Mouse (Mus musculus): ENCODE data around the gene Eva1b.
"Not testable (repeated sequence)": the region's sequence is repeated elsewhere in the genome, so short reads cannot be mapped to it uniquely, and the experiment has no call there.

The Eva1b gene

DNA sequence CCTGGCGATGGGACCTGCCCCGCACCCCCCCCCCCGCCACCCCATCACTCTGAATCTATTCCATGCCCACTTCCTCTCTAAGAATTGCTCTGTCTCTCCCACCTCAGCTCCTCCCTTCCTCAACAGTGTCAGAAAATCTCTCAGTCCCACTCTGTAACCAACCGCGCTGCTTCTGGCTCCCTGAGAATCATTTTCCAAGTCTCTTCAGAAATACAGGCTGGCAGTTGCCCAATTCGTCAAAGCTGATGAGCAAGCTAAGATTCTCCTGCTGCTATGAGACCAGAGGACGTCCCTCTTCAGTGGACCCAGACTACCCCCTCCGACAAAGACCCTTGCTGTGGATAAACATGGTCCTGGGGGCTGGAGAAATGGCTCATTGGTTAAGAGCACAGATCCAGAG, 11.9 kb downstream of the Eva1b start:
- H3K27me3 ChIP-seq (ENCODE audit: control insufficient read depth, insufficient read depth, low read length, poor library complexity, severe bottlenecking) = no peaks in the 10 kb centered on the region
- no peak for DNase-seq (ENCODE audit: low read depth, low spot score)
- H3K36me3 ChIP-seq (ENCODE audit: control insufficient read depth, insufficient read depth, low read length, poor library complexity, severe bottlenecking) = no peaks in the 10 kb centered on the region

DNA sequence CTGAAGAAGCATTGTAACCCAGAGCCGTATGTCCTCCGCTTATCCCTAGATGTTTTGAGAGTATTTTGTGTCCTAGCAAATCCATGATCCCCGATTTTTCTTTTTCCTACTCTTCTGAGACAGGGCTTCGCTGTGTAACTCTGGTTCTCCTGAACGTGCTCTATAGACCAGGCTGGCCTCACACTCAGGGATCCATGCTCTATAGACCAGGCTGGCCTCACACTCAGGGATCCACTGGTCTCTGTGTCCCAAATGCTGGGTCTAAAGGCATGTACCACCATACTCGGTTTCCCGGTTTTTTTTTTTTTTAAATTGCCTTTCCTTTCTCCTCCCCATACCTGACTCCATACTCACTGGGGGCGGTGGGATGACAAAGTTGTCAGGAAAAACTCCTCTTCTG, 13.4 kb downstream of the Eva1b start:
- Histone ChIP-seq H3K36me3 (ENCODE audit: control insufficient read depth, insufficient read depth, low read length, poor library complexity, severe bottlenecking) (no peaks in the 10 kb centered on the region), H3K27me3 (ENCODE audit: control insufficient read depth, insufficient read depth, low read length, poor library complexity, severe bottlenecking) (no peaks in the 10 kb centered on the region)
- no peak for DNase-seq (ENCODE audit: low read depth, low spot score)

DNA sequence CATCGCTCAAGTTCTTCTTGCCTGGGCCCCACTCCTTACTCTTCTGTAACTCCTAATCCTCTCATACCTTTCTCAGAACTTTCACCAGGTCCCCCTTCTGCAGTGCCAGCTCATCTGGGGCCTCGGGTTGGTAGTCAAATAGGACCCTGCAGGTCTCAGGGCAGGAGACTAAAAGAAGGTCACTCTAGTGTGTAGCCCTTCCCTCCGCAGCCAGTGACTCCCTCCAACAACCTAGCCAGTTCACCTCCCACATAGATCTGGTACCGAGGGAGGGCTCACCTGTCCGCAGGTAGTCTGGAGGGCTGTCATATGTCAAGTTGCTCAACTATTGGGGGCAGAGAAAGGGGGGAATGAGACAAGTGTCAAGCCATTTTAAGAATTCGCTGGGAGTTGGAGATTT, 13.9 kb downstream of the Eva1b start:
- peaks cover 3% of the 10 kb centered on the region; the same call in 1 of the 2 replicates for H3K36me3 ChIP-seq (ENCODE audit: control insufficient read depth, insufficient read depth, low read length, poor library complexity, severe bottlenecking)
- no peak for DNase-seq (ENCODE audit: low read depth, low spot score)
- no peaks in the 10 kb centered on the region for H3K27me3 ChIP-seq (ENCODE audit: control insufficient read depth, insufficient read depth, low read length, poor library complexity, severe bottlenecking)

DNA sequence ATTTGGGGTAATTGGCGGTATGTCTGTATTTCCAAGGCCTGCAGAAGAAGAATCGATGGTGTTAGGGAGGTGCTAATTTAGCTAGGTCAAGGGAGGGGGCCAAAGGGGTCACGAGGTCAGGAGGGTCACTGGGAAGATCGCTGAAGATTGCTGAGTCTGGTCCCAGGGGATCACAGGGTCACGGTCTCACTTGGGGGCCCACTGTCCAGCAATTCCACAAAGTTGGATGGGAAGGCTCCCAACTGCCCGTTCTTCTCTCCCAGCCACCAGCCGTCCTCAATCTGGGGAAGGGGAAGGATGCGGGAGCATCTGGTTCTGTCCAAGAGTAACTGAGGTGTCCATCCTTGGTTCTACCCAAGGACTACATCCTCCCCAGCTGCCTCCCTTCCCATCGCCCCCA, 14.4 kb downstream of the Eva1b start:
- no peak for DNase-seq (ENCODE audit: low read depth, low spot score)
- peaks cover 3% of the 10 kb centered on the region; the same call in 1 of the 2 replicates for H3K36me3 ChIP-seq (ENCODE audit: control insufficient read depth, insufficient read depth, low read length, poor library complexity, severe bottlenecking)
- H3K27me3 ChIP-seq (ENCODE audit: control insufficient read depth, insufficient read depth, low read length, poor library complexity, severe bottlenecking) = no peaks in the 10 kb centered on the region

DNA sequence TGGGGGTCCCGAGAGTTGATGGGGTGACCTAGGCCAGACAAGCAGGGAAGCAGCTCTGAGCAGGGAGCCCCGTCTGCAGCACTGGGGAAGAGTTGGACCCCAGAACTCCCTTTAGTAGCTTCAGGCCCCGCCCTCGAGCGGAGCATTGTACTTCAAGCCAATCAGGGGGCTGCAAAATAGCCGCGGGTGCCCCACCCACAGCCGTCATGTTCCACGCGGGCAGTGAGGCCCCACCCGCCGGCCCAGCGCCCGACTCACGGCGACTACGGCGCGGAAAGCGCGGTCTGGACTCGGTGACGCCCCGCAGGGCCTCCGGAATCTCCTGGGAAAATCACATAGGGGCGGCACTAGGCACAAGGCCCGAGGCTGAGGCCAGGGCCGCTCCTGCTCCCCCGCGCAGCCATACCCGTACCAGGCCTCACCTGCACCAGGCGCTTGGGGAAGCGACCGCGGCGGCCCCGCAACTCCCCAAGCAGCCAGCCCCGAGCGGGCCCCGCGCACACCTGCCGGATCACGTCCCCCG, 15.1 kb downstream of the Eva1b start:
- Histone ChIP-seq H3K27me3 (ENCODE audit: control insufficient read depth, insufficient read depth, low read length, poor library complexity, severe bottlenecking) (no peaks in the 10 kb centered on the region), H3K36me3 (ENCODE audit: control insufficient read depth, insufficient read depth, low read length, poor library complexity, severe bottlenecking) (peaks cover 3% of the 10 kb centered on the region; the same call in 1 of the 2 replicates)
- DNase-seq (ENCODE audit: low read depth, low spot score) = peak; percentile 81

DNA sequence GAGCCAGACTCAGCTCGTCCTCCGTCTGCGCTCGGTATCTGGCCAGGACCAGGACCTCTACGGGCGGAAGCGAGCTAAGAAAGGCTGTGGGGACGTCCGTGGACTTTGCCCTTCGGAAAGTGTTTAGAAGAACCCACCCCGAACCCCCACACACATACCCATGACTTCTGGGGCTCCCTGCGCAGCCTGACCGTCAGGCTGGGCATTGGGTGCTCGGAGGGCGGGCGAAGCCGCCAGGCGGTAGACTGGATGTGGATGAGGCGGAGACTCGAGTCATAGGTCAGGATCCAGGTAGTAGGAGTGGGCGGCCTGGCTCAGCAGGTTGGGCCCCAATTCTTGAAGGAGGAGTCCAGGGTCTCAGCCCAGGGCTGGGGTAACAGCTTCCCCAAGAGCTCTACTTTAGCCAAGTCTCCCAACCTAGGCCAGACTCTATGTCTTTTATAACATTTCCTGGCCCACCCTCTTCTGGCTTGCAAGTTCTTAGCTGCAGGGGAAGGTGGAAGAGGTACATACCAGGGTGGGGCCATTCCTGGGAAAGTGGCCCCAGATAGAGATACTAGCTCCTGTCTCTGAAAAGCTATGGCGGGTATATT, 15.6 kb downstream of the Eva1b start, which contains the start of gene Sh3d21:
Gene Sh3d21 (minus strand): TSS at position 425 of the 593 bp plus-strand sequence.
- Histone ChIP-seq H3K36me3 (ENCODE audit: control insufficient read depth, insufficient read depth, low read length, poor library complexity, severe bottlenecking) (peaks cover 3% of the 10 kb centered on the region; the same call in 1 of the 2 replicates), H3K27me3 (ENCODE audit: control insufficient read depth, insufficient read depth, low read length, poor library complexity, severe bottlenecking) (no peaks in the 10 kb centered on the region)
- DNase-seq (ENCODE audit: low read depth, low spot score) = no peak

DNA sequence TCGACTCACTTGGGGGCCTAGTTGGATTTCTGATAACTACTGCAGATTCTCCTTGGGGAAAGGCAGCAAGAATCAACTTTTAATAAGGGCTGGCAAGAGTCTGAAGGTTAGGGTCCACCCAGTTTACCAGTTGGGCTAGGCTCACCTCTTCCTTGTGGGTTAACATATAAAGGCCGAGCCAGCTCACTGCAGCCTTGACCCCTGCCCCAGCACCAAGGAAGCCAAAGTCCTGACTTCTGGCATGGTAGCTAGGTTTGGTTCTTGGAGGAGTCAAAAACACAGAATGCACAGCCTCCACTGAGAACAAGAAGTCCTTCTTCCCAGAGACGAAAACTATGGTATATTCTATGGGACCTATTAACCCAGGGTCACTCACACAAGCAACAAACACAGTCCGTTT, 16.1 kb downstream of the Eva1b start:
- Histone ChIP-seq H3K27me3 (ENCODE audit: control insufficient read depth, insufficient read depth, low read length, poor library complexity, severe bottlenecking) (no peaks in the 10 kb centered on the region), H3K36me3 (ENCODE audit: control insufficient read depth, insufficient read depth, low read length, poor library complexity, severe bottlenecking) (peaks cover 3% of the 10 kb centered on the region; the same call in 1 of the 2 replicates)
- no peak for DNase-seq (ENCODE audit: low read depth, low spot score)

DNA sequence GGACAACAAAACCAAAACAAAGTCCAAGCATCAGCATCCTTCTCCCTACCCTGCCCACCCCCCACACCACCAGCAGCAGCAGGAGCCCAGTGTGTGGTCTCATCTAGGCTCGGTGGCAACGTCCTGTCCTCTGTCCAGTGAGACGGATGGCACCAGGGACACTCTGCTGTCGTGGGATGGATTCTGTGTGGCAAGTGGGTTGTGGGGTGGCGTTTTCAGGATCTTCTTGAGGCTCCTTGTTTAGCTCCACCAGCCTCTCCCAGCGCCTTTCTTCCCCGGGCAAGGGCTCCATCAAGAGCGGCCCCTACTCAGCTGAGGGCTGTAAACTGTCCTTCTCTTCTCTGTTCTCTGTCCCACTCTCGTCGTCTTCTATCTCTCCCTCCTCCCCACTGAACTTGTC, 17.5 kb downstream of the Eva1b start:
- not testable (repeated sequence) for H3K36me3 ChIP-seq (ENCODE audit: control insufficient read depth, insufficient read depth, low read length, poor library complexity, severe bottlenecking); DNase-seq (ENCODE audit: low read depth, low spot score); H3K27me3 ChIP-seq (ENCODE audit: control insufficient read depth, insufficient read depth, low read length, poor library complexity, severe bottlenecking)

DNA sequence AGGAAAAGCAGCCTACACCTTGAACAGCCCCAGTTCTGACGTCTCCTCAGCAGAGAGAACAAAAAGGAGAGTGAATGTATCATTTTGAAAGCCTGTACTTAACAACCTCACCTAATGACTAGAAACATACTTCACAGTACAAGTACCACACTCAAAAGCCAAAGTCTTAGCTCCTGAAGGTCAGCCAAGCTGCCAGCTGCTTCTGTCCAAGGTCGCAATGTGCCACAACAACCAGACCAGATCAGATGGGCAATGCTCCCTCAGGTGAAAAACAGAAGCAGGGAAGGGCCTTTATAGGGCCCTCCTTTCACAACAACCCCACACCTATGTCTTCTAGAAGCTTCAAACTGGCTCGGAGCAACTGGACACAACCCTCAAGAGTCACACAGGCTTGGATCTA, 18.5 kb downstream of the Eva1b start:
- DNase-seq (ENCODE audit: low read depth, low spot score) = no peak
- peaks cover 3% of the 10 kb centered on the region for H3K36me3 ChIP-seq (ENCODE audit: control insufficient read depth, insufficient read depth, low read length, poor library complexity, severe bottlenecking)
- no peaks in the 10 kb centered on the region for H3K27me3 ChIP-seq (ENCODE audit: control insufficient read depth, insufficient read depth, low read length, poor library complexity, severe bottlenecking)

DNA sequence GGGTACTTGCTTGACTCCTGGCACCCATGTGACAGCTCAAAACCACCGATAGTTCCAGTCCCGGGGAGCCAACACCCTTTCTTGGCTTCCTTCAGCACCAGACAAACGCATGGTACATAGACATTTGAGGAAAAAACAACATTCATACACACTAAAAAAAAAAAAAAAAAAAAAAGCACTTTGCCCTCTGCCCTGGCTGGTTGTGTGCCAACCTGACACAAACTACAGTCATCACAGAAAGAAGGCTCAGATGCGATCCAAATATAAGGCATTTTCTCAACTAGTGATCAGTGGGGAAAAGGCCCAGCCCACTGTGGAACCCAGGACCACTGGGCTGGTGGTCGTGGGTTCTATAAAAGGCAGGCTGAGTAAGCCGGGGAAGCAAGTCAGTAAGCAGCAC, 21.3 kb downstream of the Eva1b start:
- Histone ChIP-seq H3K36me3 (ENCODE audit: control insufficient read depth, insufficient read depth, low read length, poor library complexity, severe bottlenecking) (peaks cover 9% of the 10 kb centered on the region), H3K27me3 (ENCODE audit: control insufficient read depth, insufficient read depth, low read length, poor library complexity, severe bottlenecking) (no peaks in the 10 kb centered on the region)
- DNase-seq (ENCODE audit: low read depth, low spot score) = no peak

DNA sequence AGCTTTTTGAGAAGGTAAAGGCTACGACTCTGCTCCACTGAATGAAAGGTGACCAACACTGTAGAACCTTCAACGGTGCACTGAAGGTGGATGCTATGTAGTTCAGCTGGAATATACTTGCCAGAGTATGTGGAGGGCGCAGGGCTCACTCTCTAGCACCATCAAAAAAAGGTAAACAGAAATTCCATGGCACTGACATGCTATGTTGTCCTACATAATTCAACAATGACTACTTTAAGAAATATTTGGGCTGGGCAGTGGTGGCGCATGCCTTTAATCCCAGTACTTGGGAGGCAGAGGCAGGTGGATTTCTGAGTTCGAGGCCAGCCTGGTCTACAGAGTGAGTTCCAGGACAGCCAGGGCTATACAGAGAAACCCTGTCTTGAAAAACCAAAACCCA, 23.2 kb downstream of the Eva1b start:
- DNase-seq (ENCODE audit: low read depth, low spot score); H3K27me3 ChIP-seq (ENCODE audit: control insufficient read depth, insufficient read depth, low read length, poor library complexity, severe bottlenecking): not testable (repeated sequence)
- H3K36me3 ChIP-seq (ENCODE audit: control insufficient read depth, insufficient read depth, low read length, poor library complexity, severe bottlenecking) = peaks cover 20% of the 10 kb centered on the region

DNA sequence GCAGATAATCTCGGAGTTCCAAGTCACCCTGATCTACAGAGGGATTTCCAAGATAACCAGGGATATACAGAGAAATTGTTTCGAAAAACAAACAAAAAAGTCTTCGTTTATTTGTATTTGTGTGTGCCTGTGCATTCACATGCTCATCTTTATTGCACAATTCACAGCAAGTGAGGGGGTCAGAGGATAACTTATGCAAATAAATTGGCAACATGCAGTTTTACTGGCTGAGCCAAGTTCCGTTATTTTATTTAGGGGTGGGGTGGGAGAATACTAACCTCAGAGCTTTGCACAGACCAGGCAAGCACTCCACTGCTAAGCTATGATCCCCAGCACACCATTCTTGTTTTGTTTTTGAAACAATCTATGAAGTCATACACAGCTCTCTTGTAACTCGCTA, 26.3 kb downstream of the Eva1b start:
- Histone ChIP-seq H3K27me3 (ENCODE audit: control insufficient read depth, insufficient read depth, low read length, poor library complexity, severe bottlenecking) (no peaks in the 10 kb centered on the region), H3K36me3 (ENCODE audit: control insufficient read depth, insufficient read depth, low read length, poor library complexity, severe bottlenecking) (peaks cover 19% of the 10 kb centered on the region)
- DNase-seq (ENCODE audit: low read depth, low spot score) = no peak

DNA sequence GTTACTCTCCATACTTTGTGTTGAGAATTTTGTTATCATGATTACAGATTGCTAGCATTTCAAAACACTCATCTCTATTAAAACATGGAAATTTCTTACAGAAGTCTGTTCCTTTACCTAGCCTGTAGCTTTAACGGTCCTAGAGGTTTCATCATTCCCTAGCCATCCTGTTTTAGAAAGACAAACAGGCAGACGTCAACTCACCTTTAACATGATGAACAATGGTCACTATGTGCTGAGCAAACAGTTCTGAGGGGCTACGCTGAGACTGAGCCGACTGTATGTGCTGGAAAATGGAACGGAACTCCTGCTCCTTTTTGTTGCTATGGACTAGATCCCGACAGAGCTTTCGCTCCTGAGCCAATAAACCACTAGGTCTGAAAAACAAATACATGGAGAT, 28.4 kb downstream of the Eva1b start:
- H3K36me3 ChIP-seq (ENCODE audit: control insufficient read depth, insufficient read depth, low read length, poor library complexity, severe bottlenecking) = peaks cover 26% of the 10 kb centered on the region; the same call in 1 of the 2 replicates
- not testable (repeated sequence) for DNase-seq (ENCODE audit: low read depth, low spot score); H3K27me3 ChIP-seq (ENCODE audit: control insufficient read depth, insufficient read depth, low read length, poor library complexity, severe bottlenecking)

DNA sequence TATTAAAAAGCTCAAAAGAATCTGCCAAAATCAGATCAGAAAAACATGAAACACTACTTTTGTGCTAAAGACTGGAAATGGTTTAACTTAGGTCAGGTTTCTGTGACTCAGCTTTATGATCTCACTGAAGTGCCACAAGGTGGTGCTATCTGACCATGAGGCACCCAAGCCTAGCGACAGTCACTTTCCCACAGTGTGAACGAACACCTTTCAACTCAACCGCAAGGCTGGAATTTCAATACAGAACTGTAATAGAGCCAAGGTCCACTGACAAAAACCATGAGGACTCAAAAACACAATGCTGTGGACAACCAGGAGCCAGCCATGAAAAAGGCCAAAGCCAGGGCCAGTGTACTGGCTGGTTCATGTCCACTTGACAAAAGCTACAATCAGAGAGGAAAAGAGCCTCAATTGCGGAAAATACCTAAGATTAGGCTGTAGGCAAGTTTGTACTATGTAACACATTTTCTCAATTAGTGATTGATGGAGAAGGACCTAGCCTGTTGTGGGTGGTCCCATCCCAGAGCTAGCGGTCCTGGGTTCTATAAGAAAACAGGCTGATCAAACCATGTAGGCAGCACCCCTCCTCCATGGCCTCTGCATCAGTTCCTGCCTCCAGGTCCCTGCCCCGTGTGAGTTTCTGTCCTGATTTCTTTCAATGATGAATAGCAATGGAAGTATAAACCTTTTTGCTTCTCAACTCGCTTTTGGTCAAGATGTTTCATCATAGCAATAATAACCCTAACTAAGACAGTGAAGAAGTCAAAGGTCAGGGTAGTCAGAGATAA, 33.8 kb downstream of the Eva1b start:
- Histone ChIP-seq H3K36me3 (ENCODE audit: control insufficient read depth, insufficient read depth, low read length, poor library complexity, severe bottlenecking) (peaks cover 19% of the 10 kb centered on the region), H3K27me3 (ENCODE audit: control insufficient read depth, insufficient read depth, low read length, poor library complexity, severe bottlenecking) (no peaks in the 10 kb centered on the region)
- DNase-seq (ENCODE audit: low read depth, low spot score) = peak; percentile 78

DNA sequence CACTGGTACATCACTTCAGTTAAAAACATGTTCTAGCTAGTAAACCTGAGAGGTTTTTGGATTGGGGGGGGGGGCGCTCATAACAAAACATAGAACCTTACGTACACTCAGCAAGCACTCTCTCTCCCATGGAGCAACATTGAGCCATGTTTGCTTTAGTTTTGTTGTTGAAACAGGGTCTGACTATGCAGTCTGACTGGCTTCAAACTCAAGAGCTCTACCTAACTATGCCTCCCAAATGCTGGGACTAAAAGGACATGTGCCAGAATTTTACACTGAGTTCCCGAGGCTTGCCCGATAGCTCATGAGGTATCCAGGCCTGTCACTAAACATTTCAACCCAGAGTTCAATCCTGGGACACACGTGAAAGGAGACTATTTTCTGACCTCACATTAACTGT, 35.5 kb downstream of the Eva1b start:
- no peak for DNase-seq (ENCODE audit: low read depth, low spot score)
- H3K27me3 ChIP-seq (ENCODE audit: control insufficient read depth, insufficient read depth, low read length, poor library complexity, severe bottlenecking) = no peaks in the 10 kb centered on the region
- peaks cover 19% of the 10 kb centered on the region for H3K36me3 ChIP-seq (ENCODE audit: control insufficient read depth, insufficient read depth, low read length, poor library complexity, severe bottlenecking)
